Mouse (Mus musculus) gastrocnemius, adult 2 months (tissue): ENCODE measurements at regions not wholly inside any gene's neighbourhood (a gene's known extent, or its start where the extent isn't known, plus 50 kb on each side); places are given as distances from the start of the nearest gene placed in this dataset.

Experiments
- DNase-seq: peaks from one replicate; pipeline ENCODE4 v3.0.0; 2022
- H3K27ac ChIP-seq: fragments of 200-600 bp; 2 replicates; pipeline ENCODE4 v1.8.1; 2022; ENCODE audit warnings: mild to moderate bottlenecking
- H3K4me3 ChIP-seq: fragments of 200-600 bp; 2 replicates; pipeline ENCODE4 v1.8.1; 2022; ENCODE audit warnings: mild to moderate bottlenecking, moderate library complexity
- CTCF ChIP-seq: fragments of 200-600 bp; IDR thresholded peaks from 2 replicates; pipeline ENCODE4 v1.8.1; 2022; ENCODE audit warnings: antibody characterized with exemption, mild to moderate bottlenecking, moderate library complexity
- intact Hi-C: fragments of 180-260 bp; cut with DNase I; formaldehyde crosslinking; loops from one replicate; pipeline ENCODE4 v1.15.1; 2025

DNA sequence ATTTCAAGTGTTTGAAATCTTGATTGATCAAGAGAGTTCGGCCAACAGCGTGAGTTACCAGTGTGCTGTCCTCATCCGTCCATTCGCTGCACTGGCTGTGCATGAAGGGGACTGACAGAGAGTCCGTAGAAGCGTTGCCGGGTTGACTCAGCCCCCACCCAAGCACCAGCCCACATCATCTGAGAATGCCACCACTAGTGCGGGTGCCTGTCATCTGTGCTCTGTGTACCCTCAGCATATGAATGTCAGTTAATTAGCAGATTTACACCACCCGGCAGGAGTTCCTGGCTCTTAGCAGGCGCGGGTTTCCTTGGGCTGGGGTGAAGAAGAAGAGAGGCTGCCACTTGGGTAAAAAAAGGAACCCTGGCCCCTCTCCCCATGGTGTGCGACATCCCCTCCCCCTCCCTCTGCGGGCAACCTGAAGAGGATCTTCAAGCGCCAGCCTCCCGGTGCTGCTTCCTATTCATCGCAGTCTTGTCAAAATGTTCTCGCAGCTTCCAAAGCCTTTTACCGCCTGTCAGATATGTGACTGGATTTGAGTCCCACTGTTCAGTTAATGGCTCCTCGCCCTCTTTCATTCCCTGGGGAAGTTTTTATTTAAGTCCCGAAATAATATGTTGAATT lies 309.2 kb upstream of the Zdhhc25 start:
- Histone ChIP-seq H3K4me3 (no peak overlapping the region), H3K27ac (no peak overlapping the region)
- intact Hi-C loops, result no loop called here
- DNase-seq, result no peak
- TF ChIP-seq CTCF, result no peak

DNA sequence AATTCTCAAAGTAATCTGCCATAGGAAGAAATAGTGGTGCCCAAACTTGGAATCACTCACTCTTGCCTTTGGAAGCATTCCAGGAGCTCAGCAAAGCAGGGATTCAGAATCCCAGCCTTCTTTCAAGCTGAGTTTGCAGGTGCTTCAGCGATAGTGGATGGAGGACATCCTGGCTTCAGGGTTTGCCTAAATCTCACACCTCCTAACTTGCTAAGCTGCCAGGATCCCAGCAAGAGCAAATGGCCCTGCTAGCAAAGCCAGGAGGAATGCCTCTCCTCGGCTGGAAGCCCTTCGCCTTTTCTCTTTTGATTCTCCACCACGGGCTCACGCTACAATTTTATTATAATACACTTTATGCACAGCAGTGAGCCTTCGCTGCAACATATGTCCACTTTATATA lies 301.0 kb upstream of the Zdhhc25 start:
- H3K27ac ChIP-seq, result no peak overlapping the region
- H3K4me3 ChIP-seq, result no peak overlapping the region
- DNase-seq, result no peak
- intact Hi-C loops, result no loop called here
- TF ChIP-seq CTCF, result no peak

DNA sequence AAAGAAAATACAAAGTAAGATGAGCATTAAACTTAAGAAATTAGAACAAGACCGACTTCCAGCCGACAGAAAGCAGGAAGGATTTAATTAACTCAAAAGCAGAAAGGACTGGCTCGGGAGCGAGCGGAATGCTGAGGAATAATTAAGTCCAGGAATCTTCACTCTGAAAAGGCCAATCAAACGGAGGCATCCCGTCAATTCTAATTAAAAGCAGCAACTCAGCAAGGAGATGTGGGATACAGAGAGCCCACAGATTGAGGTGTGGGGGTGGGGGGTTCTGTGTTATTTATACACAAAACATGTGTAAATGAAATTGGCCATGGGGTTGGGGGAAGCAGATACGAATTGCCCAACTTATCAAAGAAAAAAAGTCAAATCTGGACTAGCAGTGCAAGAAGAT lies 288.9 kb upstream of the Zdhhc25 start:
- no peak for DNase-seq
- intact Hi-C loops, result no loop called here
- no peak for TF ChIP-seq CTCF

DNA sequence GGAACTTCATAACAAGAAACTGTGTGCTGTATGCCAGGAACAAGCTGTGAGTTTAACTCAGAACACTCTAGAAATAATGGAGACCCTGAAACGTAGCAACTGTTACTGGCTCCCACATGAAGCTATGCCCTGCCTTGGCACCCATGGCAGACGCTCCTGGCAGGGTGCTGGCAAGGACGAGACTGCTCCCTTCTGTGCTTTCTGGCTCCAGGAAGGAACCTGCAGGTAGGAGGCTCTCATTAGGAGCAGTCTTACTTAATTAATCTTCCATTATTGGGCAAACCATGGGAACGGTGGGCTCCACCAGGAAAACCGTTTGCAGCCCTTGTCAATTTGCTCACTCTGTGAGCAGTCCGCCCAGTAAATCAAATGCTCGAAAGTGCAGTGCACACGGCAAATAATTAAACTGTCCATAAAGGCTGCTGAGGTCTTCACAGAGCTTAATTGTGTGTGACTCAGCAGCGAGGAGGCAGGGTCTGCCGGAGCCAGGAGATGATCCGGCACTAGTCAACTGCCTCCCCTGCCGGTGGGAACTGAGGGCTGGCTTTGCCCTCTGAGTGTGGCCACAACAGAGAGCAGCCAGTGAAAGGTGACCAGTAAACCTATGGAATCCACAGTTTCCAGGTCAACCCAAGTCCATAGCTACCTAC lies 285.2 kb upstream of the Zdhhc25 start:
- no peak overlapping the region for H3K4me3 ChIP-seq
- no peak for TF ChIP-seq CTCF
- intact Hi-C loops, result no loop called here
- no peak overlapping the region for H3K27ac ChIP-seq
- no peak for DNase-seq

More for the DNA sequence above, 288.9 kb upstream of the Zdhhc25 start:
- no peak overlapping the region for H3K27ac ChIP-seq
- H3K4me3 ChIP-seq, result no peak overlapping the region

DNA sequence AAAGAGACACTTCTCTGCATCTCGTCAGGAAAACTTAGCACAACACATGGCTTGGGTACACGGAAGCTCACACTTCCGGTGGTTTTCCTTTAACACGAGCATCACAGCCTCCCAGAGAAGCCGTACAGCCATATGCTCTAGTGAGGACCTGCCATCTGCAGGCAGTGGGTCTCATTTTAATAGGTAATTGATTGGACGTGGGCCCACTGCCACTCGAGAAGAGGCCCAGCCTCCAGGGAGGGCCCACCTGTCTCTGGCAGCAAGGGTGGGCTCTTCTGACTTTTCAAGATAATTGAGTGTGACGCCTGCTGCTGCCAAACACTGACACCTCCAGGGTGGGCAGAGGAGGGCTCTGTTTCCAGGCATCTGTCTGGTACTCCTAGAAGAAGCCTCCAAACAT lies 282.1 kb upstream of the Zdhhc25 start:
- H3K27ac ChIP-seq, result no peak overlapping the region
- intact Hi-C loops, result no loop called here
- DNase-seq, result no peak
- TF ChIP-seq CTCF, result no peak
- no peak overlapping the region for H3K4me3 ChIP-seq

DNA sequence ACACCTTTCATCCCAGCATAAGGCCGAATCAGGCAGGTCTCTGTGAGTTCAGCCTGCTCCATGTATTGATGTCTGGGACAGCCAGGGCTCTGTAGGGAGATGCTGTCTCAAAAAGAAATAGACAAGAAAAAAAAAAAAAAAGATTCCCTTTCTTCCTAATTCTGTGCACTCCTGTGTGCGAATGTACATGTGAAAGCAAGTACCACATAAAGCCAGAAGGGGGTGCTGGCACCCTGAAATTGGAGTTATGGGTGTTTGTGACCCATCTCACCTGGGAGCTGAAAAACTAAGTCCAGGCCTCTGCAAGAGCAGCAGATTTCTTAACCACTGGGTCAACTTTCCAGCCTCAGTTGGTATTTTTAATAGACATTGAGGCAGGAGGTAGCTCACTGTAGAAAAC lies 280.6 kb upstream of the Zdhhc25 start:
- no peak overlapping the region for H3K27ac ChIP-seq
- intact Hi-C loops, result no loop called here
- TF ChIP-seq CTCF, result no peak
- no peak for DNase-seq
- H3K4me3 ChIP-seq, result no peak overlapping the region

DNA sequence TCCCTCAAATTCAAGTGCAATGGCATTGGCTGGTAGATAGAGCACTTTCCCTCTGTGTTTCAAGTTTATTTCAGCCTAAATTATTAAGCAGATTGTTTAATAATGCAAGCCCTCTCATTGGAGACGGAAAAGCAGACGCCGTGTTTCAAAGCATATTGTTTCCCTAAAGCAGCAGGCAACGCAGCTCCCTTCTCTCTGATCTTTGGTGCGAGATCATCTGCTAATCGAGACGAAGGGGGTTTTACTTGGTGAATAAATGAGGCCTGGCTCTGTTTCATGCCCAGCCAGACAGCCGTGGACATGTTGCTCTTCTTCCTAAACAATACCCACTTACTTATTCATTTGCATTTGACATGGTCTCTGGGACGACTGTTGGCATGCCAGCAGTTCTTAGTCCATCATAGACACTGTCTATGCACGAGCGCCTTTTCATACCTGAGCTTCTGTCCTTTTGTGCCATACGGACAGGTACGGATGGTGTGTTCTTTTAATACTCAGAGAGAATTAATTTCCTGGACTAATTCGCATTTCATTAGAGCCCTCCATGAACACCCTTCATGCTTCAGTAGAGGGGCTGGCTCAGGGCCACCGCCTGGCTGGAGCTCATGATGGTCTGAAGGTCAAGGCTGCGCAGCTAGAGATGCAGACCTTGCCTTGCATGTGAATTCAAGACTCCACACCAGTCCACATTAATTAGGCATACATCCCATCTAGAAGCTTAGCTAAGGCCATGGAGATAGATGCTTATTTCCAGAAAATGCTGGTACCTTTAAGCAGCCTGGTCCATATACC lies 276.3 kb upstream of the Zdhhc25 start:
- no peak overlapping the region for H3K4me3 ChIP-seq

DNA sequence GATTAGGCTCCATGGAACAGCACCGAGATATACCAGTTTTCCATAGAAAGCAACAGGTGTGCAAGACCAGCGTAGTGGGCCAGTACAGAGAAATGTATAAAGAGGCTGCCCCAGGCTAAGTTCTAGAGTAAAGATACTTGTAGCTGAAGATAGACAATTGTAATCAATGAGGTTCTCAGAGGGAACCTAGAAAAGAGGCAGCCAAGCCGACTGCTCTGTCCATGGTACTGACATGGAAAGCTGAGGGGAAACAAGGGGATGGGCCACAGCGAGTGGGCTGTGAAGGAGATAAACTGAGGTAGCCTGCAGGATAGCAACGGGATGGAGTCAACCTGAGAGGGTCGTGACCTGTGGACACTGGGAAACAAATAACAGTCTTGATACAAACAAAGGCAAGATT lies 275.0 kb upstream of the Zdhhc25 start:
- intact Hi-C loops, result no loop called here
- Histone ChIP-seq H3K27ac (no peak overlapping the region), H3K4me3 (no peak overlapping the region)
- no peak for DNase-seq
- no peak for TF ChIP-seq CTCF

More for the DNA sequence above, 276.3 kb upstream of the Zdhhc25 start:
- intact Hi-C loops, result no loop called here
- no peak for TF ChIP-seq CTCF
- no peak for DNase-seq
- no peak overlapping the region for H3K27ac ChIP-seq

DNA sequence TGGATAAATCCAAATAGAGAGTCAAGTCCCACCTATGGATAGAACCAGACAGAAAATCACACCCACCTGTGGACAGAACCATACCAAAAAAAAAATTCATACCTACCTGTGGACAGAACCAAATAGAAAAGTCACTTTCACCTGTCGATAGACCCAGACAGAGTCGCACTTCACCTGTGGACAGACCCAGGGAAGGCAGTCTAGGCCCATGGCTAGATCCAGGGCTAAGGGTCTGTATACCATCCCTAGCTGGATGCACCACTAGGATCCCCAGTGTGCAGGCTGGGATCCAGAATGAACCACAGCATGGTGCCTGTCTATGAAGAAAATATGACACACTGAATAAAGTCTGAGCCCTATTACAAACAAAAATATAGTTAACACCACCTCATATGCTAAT lies 246.9 kb upstream of the Zdhhc25 start:
- H3K27ac ChIP-seq, result no peak overlapping the region
- TF ChIP-seq CTCF, result no peak
- intact Hi-C loops, result no loop called here

DNA sequence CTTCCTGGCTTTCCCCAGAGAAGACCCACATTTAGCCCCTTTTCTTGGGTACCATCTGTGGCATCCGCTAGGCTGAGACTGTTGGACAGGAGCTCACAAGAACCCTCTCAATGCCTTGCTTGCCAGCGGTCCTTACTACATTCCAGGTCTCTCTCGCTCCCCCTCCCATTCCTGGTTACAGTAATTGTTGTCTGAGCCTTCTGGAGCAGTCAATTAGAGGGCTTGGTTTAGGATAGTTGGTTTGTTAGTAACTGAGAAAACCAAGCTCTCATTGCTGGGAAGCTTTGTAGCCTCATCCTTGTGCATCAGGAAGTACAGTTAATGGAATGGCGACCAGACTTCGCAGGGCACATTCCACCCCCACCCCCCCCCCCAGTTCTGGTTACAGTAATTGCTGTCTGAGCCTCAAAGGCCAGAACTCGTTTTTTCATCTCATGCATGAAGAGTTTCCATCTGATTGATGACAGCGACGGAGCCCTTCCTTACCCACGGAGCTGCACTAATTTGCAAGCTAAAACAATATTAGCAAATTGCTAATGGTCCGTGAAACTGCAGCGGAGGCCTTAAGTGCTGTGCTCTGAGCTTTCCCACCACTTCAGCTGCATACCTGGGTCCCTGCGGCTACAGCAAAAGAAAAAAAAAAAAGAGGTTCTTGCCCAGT lies 239.6 kb upstream of the Zdhhc25 start:
- H3K27ac ChIP-seq, result no peak overlapping the region
- no peak for TF ChIP-seq CTCF
- intact Hi-C loops, result no loop called here
- DNase-seq, result no peak
- no peak overlapping the region for H3K4me3 ChIP-seq

More for the DNA sequence above, 246.9 kb upstream of the Zdhhc25 start:
- no peak overlapping the region for H3K4me3 ChIP-seq
- DNase-seq, result no peak

DNA sequence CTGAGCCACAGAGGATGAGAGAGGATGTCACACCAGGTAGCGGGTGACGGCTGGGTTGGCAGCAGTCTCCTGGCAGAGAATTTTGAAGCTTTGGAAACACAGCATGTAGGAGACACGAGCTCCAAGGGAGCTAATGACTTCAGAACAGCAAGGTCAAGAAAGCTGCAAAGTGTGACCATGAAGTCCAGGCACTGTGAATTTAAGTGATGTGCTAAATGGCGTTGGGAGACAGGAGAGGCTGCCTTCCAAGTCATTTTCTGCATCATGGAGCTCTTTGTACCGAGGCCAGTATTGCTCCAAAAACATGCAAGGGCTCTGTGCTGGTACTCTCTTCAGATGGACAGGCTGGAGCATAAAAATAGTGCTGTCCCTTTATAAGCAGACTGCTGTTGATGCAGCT lies 238.8 kb upstream of the Zdhhc25 start:
- TF ChIP-seq CTCF, result no peak
- Histone ChIP-seq H3K4me3 (no peak overlapping the region), H3K27ac (no peak overlapping the region)
- no peak for DNase-seq
- intact Hi-C loops, result no loop called here

DNA sequence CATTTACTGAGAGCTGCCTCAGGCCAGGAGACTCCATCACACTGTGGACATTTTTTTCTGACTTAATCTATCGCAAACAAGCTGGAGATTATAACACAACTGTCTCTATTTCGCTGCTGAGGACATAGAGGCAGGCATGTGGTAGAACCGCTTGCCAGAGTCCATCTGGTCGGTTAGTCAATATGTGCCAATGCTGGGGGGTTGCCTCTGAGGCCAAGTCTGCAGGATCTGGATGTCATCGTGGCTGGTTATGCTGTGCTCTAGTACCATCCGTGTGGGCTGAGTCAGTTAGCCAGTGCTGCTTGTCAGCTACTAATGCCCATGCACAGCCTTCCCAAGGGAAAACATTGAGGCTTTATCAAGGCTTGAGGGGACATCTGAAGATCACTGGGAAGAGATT lies 237.1 kb upstream of the Zdhhc25 start:
- no peak overlapping the region for H3K4me3 ChIP-seq
- H3K27ac ChIP-seq, result no peak overlapping the region
- no peak for TF ChIP-seq CTCF
- no peak for DNase-seq
- intact Hi-C loops, result no loop called here

DNA sequence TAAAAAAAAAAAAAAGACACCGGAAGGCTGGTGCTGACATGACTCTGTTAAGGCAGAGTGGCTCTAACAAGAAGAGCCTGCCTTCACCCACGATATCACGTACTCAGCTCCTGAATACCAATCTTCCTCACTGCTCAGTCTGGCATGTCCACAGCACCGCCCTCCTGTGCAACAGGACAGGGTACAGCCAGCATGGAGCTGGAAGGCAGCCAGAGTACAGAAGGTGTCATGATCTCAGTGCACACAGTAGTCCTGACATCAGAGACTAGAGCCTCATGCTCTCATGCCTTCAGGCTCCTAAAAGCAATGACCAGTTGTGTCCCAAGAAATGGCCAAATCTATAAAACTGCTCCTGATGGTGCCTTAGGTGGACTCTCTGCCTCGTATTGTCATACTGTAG lies 229.7 kb upstream of the Zdhhc25 start:
- H3K27ac ChIP-seq, result no peak overlapping the region
- no peak for DNase-seq
- no peak for TF ChIP-seq CTCF
- H3K4me3 ChIP-seq, result no peak overlapping the region
- intact Hi-C loops, result no loop called here
